Mouse (Mus musculus): ENCODE measurements around the gene Piezo1.

GRCm38 (mm10) chr8:122470691-122471090, 80.4 kb downstream of the Piezo1 start:
- no peak for TF ChIP-seq UBTF (IDR thresholded peaks at IDR 0.05; ENCODE audit: low read depth, low read length)
- no peak for TF ChIP-seq POLR2A (IDR thresholded peaks at IDR 0.05; ENCODE audit: low read depth, low read length)
